Mouse (Mus musculus): ENCODE data around the gene Golim4. TPM values are rescaled to one million over a fixed set of nuclear protein-coding genes. Genes with fewer than 3 reads are reported as not detected.

The Golim4 gene
- total RNA-seq, 2 experiments from 2014 or later: 23.5 to 28.5 TPM

DNA sequence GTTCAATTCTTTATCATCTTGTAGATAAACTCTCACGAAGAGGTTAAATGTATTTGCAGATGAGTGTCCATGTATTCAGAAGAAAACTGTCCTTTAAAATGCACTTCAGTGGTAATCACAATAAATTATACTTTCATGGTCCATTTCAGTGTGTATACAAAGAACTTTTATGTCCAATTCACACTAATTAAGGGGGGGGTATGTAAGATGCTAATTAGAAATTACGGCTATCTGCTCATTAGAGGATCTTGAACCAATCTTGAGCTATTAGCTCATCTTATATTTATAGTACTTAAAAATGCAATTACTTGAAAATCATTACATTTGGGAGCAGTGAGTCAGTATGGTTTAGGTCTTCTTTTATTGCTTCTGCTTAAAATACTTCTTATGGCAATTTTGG, 31.6 kb downstream of the Golim4 start:
- DNase-seq: no peak

- no peak for DNase-seq
Measured at GRCm38 (mm10) chr3:75917770-75918503, 38.8 kb downstream of the Golim4 start.

GRCm38 (mm10) chr3:75912786-75913185, 44.0 kb downstream of the Golim4 start:
- no peak for DNase-seq

DNA sequence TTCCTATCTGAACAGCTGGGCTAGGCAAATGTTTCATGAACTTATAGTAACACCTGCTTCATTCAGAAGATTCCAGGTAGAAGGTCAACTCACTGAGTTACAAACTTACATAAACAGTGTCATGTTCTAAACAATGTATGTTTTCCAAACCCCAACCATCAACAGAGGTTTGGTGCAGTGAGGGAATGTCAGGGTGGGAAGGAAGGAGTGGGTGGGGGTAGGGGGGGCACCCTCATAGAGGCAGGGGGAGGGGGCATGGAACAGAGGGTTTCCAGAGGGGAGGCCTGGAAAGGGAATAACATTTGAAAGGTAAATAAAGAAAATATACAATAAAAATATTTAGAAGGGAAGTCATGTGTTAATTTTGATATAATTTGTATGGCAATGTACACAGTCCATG, 46.0 kb downstream of the Golim4 start:
- no peak for DNase-seq

DNA sequence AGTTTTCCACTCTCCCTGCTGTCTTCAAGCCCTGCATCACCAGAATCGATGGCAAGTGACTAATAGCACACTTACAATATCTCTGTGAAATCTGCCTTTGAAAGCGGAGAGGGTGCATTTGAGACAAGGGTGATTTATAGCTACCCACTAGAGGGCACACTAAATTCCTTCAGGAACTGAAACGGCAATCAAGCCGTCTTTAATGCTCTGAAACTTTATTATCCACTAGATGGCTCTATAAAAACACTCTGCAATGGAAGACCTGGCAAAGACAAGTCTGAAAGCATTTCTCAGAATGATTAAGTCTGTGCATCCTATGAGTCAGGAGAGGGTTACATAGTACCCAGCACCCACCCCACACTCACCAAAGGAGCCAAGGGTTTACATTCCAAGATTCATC, 46.5 kb downstream of the Golim4 start:
- DNase-seq: peak in 1 of 2 experiments; percentile 8

DNA sequence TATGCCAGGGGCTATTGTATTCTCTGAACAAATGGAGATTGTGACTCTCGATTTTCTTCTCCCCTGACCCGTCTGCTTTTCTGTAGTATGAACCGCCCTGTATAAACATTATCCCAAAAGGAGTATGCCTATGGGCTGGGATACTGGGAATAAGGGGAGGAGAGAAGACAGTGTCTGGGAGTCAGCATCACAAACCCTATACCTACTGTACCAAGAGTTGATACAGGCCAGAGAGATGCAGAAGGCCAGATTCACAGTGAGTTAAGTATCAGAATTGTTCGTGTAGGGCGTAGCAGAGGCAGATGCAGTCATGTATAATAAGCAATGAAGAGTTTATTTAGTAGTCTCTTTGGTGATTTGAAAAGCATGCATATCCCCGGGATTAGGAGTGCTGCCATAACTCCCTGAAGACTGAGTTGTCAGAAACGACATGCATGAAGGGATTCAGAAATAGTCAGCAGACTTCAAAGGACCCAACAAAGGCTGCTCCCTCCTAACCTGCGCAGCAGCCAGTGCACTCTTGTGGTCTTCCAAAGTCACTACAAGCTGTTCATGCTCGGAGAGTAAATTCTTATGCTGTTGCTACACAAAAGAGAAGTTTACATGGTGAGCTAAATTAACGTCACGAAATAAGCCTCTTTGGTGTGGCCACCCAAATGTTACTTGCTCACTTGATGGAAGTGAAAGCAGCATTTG, 54.7 kb downstream of the Golim4 start:
- DNase-seq: no peak

GRCm38 (mm10) chr3:75895075-75895474, 61.7 kb downstream of the Golim4 start:
- no peak for DNase-seq

DNA sequence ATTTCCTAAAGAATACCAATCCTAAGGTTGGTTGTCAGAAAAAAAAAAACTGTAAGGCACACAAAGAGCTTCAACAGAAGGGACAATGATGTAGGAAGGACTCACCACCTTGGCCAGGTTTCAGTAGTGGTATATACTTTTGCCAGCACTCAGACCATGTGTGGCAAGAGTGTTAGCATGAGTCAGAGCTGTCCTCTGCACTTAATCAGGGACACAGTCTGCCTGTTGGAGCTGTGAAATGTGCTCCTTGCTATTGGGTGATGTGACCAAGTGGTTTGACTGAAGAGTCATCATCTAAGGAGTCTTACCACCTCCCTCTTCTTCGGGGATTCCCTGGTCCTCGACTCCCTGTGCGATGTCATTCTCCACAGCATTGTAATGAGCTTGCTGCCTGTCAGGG, 65.2 kb downstream of the Golim4 start:
- no peak for DNase-seq

- DNase-seq: no peak
Measured at GRCm38 (mm10) chr3:75889323-75889722, 67.4 kb downstream of the Golim4 start.

- no peak for DNase-seq
Measured at GRCm38 (mm10) chr3:75881582-75881981, 75.2 kb downstream of the Golim4 start.

DNA sequence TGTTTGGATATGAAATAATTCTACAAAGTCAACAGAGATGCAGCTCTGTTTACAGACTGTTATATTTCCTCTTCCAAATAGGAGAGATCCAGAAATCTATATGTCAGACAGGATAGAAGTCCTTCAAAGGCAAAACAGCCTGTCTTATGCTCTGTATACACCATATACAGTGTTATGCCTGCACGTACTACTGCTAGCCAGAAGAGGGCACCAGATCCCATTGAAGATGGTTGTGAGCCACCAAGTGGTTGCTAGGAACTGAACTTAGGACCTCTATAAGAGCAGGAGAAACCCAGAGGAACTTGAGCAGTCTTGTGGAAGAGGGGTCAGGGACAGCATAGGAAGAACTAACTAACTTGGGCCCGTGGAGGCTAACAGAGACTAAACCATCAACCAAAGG, 77.5 kb downstream of the Golim4 start:
- no peak for DNase-seq

- DNase-seq: no peak
Measured at GRCm38 (mm10) chr3:75868886-75869285, 87.9 kb downstream of the Golim4 start.

DNA sequence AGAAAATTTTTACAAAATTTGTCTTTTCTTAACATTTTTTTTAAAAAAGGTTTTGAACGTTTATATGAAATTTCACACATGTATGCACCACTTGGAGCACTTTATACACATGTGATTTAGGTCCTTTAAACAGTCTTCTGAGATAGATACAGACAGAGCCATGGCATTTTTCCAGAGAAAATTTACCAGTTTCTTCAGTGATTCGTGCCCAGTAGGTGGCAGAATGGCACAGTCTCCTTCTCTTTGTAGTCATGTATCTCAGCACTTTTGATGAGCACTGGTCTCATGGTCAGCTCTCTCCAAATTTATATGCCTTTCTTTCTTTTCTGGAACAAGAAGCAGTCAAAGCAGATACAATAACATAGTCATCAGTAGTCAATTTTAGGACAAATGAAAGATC, 92.5 kb downstream of the Golim4 start:
- no peak for DNase-seq

DNA sequence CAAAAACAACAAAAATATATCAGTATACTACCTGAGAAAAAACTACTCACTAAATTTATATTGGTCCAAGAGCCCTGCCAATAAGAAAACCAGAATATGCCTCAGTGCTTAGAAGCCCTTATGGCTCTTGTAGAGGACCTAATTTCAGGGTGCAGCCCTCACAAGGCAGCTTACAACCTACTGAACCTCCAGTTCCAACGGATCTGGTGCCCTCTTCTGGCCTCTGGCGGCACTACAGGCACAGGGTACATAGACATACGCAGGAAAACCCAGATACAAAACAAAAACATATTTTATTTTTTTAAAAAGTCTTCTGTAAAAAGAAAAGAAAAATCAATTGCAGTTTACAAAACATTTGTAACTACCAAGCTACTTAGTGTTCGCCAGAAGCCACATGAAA, 95.1 kb downstream of the Golim4 start:
- no peak for DNase-seq

- DNase-seq: no peak
Measured at GRCm38 (mm10) chr3:75860760-75861159, 96.0 kb downstream of the Golim4 start.

- DNase-seq: no peak
Measured at GRCm38 (mm10) chr3:75835286-75835967, 121.3 kb downstream of the Golim4 start.

DNA sequence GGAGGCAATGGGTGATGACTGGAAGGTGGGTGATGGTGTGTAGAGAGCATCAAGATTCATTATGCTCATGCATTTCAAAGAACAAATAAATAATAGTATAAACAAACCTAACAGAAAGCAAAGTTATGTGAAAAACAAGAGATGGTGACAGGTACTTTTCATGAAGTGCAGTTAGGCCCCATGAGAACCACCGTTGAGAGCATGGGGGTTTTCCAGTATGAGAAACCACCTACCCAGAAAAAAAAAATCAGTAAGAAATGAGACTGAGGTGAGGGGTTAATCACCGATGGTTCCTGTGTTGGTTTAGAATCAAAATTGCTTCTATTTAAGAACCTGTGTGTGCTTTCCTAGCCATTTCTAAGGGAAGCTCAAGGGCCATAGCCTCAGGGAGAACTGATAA, 121.9 kb downstream of the Golim4 start:
- no peak for DNase-seq

Other genes with a start within 250 kb of the Golim4 start
- gene Gm29133, start 208.8 kb downstream of the Golim4 start, total RNA-seq (2021): not detected
- gene Fstl5, start 117.3 kb upstream of the Golim4 start, total RNA-seq (2021): 10 to 100 TPM; 20.5 to 24.6 TPM